Mouse (Mus musculus): ENCODE results near the gene Inf2. TPM values are rescaled to one million over a fixed set of nuclear protein-coding genes. Genes with fewer than 3 reads are reported as not detected.

Gene Inf2
- total RNA-seq, 2 experiments from 2014 or later = 70.1 to 84.3 TPM

DNA sequence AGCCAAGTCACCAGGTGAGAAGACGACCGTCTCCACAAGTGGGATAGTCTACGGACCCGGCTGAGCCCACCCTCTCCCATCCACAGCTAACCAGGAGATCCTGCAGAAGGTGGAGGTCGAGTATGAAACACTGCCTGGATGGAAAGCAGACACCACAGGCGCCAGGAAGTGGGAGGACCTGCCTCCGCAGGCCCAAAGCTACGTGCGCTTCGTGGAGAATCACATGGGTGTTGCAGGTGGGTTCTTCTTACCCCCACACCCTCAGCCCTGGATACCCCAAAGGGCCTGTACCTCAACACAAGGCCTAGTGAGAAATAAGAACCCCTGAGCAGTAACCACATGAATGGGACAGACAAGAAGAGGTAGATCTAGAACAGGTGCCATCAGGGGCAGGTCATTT, 50.9 kb downstream of the Inf2 start:
- no peak for DNase-seq (ENCODE audit: low spot score in 2 of 2)
- intact Hi-C loops (cut with DNase I) = no loop called here

DNA sequence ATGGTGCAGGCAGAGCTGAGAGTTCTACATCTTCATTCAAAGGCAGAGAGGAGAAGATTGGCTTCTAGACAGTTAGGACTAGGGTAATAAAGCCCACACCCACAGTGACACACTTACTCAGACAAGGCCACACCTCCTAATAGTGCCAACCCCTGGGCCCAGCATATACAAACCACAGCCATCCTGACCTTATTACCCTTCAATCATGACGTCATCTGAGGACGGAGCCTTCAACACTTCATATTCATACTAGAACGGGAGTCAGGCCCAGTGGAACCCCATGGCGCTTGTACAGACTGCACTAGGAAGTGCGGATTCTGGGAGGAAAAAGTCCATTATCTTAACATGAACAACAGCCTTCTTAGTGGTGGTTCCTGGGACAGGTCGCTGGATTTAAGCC, 54.5 kb downstream of the Inf2 start:
- intact Hi-C loops (cut with DNase I) = no loop called here

DNA sequence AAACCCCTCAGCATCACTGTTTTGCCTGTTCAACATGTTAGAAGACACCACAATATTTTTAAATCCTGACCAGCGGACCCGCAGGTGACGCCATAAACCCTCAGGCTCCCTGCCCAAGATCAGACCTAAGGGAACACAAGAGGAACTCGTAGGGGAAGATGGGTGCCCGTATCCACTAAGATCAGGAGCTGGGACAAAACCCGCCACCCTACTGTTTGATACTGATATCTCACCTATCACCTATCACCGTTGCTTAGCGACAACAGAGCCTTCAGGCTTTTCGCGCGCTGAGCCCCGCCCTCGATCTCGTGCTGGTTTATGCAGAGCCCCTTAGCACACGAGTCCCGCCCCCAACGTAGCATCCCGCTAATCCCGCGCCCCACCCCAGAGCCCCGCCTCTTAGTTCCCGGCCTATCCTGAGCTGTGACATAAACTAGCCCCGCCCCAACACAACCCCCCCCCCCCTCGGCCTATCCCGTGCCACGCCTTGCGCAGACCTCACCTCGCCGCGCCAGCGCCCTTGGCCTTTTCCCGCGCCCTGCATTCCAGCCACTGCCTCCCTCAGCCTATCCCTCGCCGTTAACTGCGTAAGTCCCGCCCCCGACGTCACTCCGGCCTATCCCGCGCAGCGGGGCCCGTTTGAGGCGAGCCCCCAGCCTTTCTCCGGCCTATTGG, 55.7 kb downstream of the Inf2 start, which contains the start of gene Siva1:
Gene Siva1, plus strand, starts transcription at position 500 of the 675 bp plus-strand sequence.
- peak; percentile 96 to 97 for DNase-seq (ENCODE audit: low spot score in 2 of 2)
- intact Hi-C loops (cut with DNase I) = no loop called here

More for the DNA sequence above, 54.5 kb downstream of the Inf2 start:
- no peak for DNase-seq (ENCODE audit: low spot score in 2 of 2)

DNA sequence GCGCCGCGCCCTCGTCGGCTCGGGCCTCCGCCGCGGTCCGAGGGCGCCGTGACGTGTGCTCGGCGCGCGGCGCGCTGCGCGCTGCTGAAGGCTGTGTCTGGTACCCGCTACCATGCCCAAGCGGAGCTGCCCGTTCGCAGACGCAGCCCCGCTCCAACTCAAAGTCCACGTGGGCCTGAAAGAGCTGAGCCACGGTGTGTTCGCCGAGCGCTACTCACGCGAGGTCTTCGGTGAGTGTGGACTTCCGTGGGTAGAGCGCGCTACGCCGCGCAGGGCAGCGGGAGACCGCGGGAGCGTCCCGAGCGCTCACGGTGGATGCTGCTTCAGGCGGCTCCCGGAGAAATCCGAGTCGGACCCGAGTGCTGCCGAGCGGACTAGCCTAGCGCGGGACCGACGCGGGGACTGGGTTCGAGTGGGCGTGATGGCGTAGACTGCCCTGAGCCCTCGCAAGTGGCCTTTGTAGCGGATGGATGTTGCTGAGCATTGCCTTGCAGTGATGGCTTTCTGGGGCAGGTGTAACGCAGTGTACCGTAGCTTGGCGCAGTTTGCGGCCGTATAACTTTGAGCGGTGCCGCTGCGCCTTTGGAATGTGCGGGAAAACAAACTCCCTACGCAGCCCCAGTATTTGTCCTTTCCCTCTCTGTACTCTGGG, 56.4 kb downstream of the Inf2 start:
- DNase-seq (ENCODE audit: low spot score in 2 of 2) = no peak
- intact Hi-C loops (cut with DNase I) = no loop called here

DNA sequence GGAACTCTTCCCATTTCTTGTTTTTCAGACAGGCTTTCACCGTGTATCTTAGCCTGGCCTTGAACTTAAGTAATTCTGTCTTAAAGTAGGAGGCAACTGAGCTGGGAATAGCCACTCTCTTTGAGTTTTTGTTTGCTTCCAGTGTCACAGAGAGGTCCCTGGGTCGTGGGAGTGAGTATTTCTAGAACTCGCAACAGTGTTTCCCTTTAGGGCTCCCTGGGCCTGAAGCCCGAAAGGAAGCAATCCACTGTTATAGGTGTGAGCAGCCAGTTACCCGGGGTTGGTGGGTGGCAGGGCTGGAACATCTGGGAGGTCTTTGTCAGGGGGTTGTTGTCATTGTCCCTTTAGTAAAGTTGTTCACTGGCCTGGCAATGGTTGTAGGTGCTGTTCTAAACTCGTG, 57.6 kb downstream of the Inf2 start:
- no peak for DNase-seq (ENCODE audit: low spot score in 2 of 2)
- intact Hi-C loops (cut with DNase I) = no loop called here

DNA sequence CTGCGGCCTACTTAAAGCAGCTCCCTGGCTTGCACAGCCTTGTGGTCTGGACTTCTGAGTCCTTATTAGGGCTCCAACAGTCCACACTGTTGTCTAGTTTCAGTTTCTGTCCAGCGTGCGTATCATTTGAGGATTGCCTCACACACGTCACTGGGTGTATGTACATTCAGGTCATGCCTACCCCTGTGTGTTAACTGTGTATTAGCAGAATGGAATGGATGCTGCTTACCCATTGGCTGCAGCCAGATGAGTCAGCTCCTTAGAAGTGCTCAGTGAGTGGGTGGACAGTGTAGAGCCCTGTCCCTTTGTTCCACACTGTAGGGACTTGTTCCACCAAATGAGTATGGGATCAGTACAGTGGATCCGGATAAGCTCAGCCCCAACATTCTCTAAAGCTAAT, 59.5 kb downstream of the Inf2 start:
- intact Hi-C loops (cut with DNase I) = no loop called here
- no peak for DNase-seq (ENCODE audit: low spot score in 2 of 2)

DNA sequence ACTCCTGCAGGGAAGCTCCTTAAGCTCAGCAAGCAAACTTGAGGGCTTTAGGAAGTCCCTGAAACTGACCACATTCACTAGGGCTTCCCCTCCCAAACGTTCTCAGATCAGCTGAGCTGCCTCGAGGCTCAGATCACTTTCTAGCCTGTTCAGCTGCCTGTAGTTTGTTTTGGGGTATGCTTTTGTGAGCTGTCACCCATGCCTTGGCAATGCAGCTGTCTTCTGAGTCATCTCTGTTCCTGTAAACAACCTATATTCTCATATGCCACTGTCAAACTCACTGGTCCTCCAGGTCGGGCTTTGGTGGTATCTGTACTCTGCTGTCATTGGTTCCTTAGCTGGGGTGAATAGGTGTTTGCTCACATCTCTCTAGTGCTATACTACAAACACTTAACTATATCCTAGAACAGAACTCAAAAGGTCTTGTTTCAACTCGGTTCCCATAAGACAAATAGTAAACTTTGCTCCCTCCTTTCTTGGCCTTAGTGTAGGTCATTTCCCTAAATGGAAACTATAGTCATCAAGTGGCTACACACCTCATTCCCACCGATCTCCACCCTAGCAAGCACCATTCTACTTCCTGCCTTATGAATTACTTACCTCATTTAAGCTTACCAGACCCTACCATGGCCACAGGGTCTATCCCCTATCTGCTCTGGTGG, 63.3 kb downstream of the Inf2 start:
- intact Hi-C loops (cut with DNase I) = loop anchor here (2.0 kb wide), 1 partner anchor 55 kb away; no protein-coding TSS in a partner anchor
- DNase-seq (ENCODE audit: low spot score in 2 of 2) = no peak

DNA sequence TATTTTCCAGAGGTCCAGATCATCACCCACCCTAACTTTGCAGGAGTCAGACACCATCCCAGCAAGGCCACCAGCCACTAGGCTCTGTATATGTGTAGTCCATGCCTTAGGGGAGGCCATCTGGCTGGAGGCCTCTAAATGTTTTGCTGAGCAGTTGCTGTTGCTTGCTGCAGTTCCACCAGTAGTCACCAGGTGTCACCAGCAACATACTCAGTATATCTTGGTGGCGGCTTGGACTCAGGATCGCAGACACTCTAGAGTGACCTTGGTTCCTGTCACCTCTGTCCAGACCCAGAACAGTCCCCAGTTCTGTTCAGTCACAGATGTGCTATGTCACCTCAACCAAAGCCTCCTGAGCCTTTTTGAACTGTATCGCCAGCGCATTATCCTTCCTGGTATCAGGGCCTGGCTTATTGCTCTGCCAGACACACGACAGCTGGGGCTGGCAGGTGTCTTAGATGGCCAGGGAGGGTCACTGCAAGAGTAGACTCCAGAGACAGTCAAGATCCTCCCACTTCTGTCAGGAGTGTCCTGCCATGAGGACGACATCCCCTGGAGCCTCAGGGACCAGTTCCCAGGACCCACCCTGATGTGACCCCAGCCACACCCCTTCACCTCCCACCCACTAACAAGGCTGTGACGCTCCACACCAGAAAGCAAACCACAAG, 64.7 kb downstream of the Inf2 start:
- peak; percentile 90 for DNase-seq (ENCODE audit: low spot score in 2 of 2)
- intact Hi-C loops (cut with DNase I) = loop anchor here (2.0 kb wide), 1 partner anchor 54 kb away; no protein-coding TSS in a partner anchor

DNA sequence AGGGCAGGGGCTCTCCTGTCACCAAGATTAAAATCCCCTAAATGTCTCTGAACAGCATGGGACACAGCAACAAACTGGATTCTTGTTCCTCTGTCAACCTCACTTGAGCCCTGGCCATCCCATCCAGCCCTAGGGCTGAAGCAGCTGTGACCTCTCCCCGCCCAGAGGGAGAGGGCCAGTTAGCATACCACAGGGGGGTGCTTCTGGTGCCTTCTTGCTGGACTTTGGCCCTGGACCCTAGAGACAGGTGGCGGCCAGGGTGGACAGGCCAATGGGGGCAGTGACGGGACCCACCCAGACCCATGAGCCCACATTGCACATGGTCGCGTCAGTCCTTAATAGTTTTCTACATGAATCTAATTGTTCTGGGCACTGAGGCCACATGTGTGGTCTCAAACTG, 65.5 kb downstream of the Inf2 start:
- no peak for DNase-seq (ENCODE audit: low spot score in 2 of 2)
- intact Hi-C loops (cut with DNase I) = no loop called here

DNA sequence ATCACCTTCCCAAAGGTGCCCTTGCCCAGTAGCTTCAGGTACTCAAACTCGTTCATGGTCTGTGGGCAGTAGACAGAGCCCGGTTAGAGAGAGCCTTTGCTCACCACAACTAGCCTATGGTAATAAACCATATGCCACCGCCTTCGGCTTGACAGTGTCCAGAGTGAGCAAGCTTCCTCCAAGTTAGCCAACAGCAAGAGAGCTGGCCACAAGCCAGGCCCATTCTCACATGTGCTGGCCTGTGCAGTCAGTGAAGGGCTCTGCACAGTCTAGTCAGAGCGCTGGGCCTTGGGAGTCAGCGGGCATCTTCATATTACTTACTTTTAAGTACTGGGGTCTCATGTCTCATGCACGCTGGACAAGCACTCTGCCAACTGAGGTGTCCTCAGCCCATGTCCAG, 70.0 kb downstream of the Inf2 start:
- intact Hi-C loops (cut with DNase I) = no loop called here
- DNase-seq (ENCODE audit: low spot score in 2 of 2) = no peak

DNA sequence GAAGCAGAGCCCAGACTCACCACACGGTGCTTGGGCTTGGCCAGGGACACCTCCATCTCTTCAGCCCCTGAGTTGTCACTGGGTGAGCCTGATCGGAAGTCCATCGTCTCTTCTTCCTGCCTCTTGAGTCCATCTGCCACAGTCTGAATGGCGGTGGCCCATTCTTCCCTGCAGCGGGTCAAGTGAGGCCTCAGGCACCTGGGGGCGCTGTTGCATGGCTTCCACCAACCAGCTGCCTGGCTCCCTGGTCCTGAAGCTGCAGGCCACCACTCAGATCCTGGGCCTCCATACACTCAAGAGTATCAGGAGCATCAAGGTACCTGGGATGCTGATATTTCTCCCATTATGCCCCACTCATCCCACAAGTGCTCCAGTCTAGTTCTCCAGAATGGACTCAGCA, 70.5 kb downstream of the Inf2 start:
- intact Hi-C loops (cut with DNase I) = no loop called here
- DNase-seq (ENCODE audit: low spot score in 2 of 2) = peak; percentile 63 to 65

DNA sequence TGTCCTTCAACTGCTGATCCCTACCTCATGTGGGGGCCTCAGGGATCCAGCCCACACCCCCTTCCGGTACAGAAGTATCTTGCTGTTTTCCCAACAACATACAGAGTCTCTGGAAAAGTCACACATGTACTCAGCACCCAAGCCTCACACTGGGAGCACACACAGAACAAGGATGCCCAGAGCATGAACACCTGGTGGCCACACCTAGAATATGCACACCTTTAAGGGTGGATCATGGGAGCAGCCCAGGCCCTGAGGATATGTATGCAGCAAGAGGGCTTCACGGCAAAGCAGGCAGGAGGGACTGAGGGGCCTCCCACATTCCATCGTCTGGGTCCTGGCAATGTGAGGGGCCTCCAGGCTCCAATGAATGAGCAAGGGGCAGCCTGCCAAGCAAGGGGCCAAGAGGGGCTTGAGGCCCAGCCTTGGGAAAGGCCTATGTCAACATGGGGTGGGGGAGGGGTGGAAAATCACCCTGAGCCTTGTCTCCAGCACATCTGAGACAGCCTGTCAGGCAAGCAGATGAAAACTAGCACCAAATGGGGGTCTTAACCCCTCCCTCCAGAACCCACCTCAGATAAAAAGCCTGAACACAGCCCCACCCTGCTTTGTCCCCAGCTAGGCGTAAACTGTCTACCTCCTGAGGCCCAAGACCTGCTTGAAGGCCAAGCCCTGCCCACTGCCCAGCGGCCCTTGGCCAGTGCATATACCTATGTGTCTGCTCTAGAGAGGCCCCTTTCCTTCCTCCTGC, 72.2 kb downstream of the Inf2 start:
- DNase-seq (ENCODE audit: low spot score in 2 of 2) = no peak
- intact Hi-C loops (cut with DNase I) = no loop called here

DNA sequence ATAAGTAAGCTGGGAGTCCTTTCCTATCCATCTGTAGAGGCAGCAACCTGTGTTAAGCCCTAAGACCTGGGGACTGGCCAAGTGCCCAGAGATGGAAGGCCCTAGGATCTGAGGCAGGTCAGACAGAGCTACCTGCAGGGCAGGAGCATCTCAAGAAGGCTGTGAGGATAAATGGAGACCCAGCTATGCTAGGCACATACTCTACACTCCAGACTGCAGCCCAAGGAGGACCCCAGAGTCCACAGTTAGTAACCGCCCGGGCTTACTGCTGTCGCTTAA, 72.7 kb downstream of the Inf2 start:
- DNase-seq (ENCODE audit: low spot score in 2 of 2) = no peak
- intact Hi-C loops (cut with DNase I) = no loop called here

DNA sequence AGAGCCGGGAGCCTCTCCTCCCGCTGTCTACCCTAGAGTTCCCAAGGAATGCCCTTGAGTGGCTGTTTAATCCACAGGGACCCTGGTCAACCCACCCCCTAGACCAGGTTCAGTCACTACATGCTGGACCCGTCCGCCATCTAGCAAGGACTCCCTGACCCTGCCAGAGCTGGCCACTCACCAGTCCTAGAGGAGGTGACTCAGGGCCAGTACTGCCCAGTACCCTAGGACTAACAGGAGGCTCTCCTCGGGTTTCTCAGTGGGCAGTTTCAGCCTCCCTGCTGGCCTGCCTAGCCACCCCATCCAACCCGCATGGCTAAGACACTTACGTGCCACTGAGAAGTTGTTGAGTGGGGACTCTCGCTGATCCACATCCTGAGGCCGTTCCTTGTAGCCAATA, 73.3 kb downstream of the Inf2 start:
- no peak for DNase-seq (ENCODE audit: low spot score in 2 of 2)
- intact Hi-C loops (cut with DNase I) = no loop called here

DNA sequence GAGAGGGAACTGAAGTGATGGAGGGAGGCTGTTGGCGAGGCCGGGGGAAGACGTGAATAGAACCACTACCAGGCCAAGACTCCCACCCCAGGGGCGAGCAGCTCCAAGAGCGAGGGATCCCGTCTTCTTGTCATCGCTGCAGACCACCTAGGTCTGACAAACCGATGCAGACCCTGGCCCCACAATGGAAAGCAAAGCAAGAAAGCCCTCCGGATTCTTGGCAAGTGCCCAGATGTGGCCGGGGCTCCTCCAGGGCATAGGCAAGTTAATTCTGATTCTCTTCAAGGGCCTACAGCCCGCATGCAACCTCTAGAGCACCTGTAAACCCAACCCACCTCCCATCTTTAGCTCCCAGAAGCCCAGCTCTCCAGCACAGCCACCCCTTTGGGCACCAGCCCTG, 74.7 kb downstream of the Inf2 start:
- DNase-seq (ENCODE audit: low spot score in 2 of 2) = no peak
- intact Hi-C loops (cut with DNase I) = no loop called here

DNA sequence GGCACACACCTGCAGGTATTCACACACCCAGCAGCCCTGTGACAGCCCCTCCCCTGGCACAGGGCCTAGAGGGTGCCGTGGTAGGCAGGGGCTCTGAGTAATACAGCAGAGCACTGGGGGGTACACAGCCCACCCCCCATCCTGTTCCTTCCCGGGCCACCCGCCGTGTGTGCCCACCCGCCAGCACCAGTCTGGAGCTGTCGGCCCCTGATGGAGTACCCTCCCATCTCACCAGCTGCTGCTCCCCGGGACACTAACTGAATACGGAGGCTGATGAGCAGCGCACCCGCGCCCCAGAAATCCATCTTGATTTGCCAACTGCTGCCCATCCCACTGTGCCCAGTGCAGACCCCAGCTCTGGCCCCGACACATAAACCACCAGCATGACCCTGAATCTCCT, 75.1 kb downstream of the Inf2 start:
- no peak for DNase-seq (ENCODE audit: low spot score in 2 of 2)

DNA sequence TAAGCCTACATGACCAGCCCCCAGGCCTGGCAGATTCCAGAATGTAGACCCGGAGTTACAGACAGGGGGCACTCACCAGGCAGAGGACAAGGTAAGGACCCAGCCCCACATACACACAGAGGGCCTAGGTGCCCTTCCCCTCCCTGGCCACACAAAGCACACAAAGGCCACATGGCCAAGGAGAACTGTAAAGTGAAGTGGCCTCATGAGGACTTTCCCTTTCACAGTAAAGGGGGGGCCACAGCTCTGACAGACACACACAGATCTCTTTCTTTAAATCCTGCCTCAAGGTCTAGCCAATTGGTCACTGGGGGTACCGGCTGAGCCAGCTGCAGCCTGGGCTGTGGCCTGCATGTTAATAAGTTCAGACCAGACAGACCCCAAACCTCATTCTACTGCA, 75.5 kb downstream of the Inf2 start:
- intact Hi-C loops (cut with DNase I) = no loop called here
- no peak for DNase-seq (ENCODE audit: low spot score in 2 of 2)

More for the DNA sequence above, 75.1 kb downstream of the Inf2 start:
- intact Hi-C loops (cut with DNase I) = no loop called here

DNA sequence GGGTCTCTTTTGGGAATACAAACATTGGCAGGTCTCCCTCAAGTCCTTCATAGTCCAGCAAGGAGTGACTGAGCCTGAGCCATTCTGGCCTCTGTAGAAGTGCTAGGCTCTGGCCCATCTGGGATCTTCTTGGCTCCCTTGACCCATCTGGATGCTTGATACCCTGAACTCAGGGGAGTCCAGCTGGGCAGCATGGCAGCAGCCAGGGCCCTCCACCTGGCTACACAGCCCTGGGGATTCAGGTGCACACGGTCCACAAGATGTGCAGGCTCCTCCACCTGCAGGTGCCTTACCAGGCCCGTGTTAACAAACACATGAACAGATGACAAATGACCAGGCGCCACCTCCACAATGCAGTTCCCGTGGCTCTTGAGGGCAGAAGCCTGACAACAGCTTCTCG, 76.1 kb downstream of the Inf2 start:
- no peak for DNase-seq (ENCODE audit: low spot score in 2 of 2)
- intact Hi-C loops (cut with DNase I) = no loop called here
